Mouse (Mus musculus) neural tube, embryonic 13.5 days (tissue): ENCODE measurements around the gene Mbd6. TPM values are rescaled to one million over a fixed set of nuclear protein-coding genes. Genes with fewer than 3 reads are reported as not detected.

ENCODE experiments used
- ATAC-seq: fragments of 200-750 bp; cut with Nextera tagmentation; 2 replicates; pipeline ENCODE4 v1.8.0; 2017; ENCODE audit warnings: low read depth, mild to moderate bottlenecking, moderate TSS enrichment, moderate library complexity
- H3K27ac ChIP-seq: fragments of 300-500 bp; sonication (generic); replicated peaks from 2 replicates; pipeline ENCODE4 v1.5.1; 2015; ENCODE audit warnings: moderate library complexity, mild to moderate bottlenecking, inconsistent platforms
- H3K27me3 ChIP-seq: fragments of 300-500 bp; sonication (generic); 2 replicates; pipeline ENCODE4 v1.6.1; 2015; ENCODE audit warnings: mild to moderate bottlenecking, inconsistent platforms
- H3K36me3 ChIP-seq: fragments of 300-500 bp; sonication (generic); 2 replicates; pipeline ENCODE4 v1.6.1; 2015; ENCODE audit warnings: mild to moderate bottlenecking, inconsistent platforms
- H3K4me1 ChIP-seq: fragments of 300-500 bp; sonication (generic); replicated peaks from 2 replicates; pipeline ENCODE4 v1.6.1; 2015; ENCODE audit warnings: inconsistent platforms
- H3K4me2 ChIP-seq: fragments of 300-500 bp; sonication (generic); 2 replicates; pipeline ENCODE4 v1.6.1; 2015; ENCODE audit warnings: inconsistent platforms, mild to moderate bottlenecking, moderate library complexity
- H3K4me3 ChIP-seq: fragments of 300-500 bp; sonication (generic); 2 replicates; pipeline ENCODE4 v1.5.1; 2015; ENCODE audit warnings: mild to moderate bottlenecking, inconsistent platforms
- H3K9ac ChIP-seq: fragments of 300-500 bp; sonication (generic); 2 replicates; pipeline ENCODE4 v1.6.1; 2015; ENCODE audit warnings: moderate library complexity, mild to moderate bottlenecking, inconsistent platforms
- H3K9me3 ChIP-seq: fragments of 300-500 bp; sonication (generic); 2 replicates; pipeline ENCODE4 v1.6.1; 2016; ENCODE audit warnings: inconsistent platforms
- WGBS: fragments of 180-500 bp; shearing (Covaris S2); methylation state at CpG from one replicate; pipeline ENCODE4 v1.1.7; 2015; 5-methylcytosine and 5-hydroxymethylcytosine counted together
- polyA plus RNA-seq: library from polyadenylated mRNA; unstranded; fragments of >200 nt; fragmentation: Nextera tagmentation; extraction: Ambion mirVana; gene quantifications from 2 replicates; pipeline ENCODE4 v1.2.1, GENCODE M21; 2015

The Mbd6 gene
- polyA plus RNA-seq: 14.5 and 16.7 TPM in 2 replicates

GRCm38 (mm10) chr10:127288800-127289572 is at the start of gene Mbd6:
TSS of gene Mbd6 (minus strand) at chr10:127289018.
- no peaks in the 10 kb centered on the region for H3K9me3 ChIP-seq
- no peaks in the 10 kb centered on the region for H3K27me3 ChIP-seq
- peak within 1 kb of the TSS; percentile 88 for H3K4me2 ChIP-seq
- H3K4me3 ChIP-seq: peak within 1 kb of the TSS; percentile 64
- ATAC-seq: peak; percentile 5
- H3K36me3 ChIP-seq: peaks cover 46% of the 10 kb centered on the region
- WGBS: under 1% methylated on average over 21 of the region's 65 CpGs
- H3K27ac ChIP-seq: peak within 1 kb of the TSS; percentile 98
- H3K9ac ChIP-seq: peak within 1 kb of the TSS; percentile 88
- H3K4me1 ChIP-seq: peaks cover 75% of the 10 kb centered on the region

GRCm38 (mm10) chr10:127337536-127338099 is 48.8 kb upstream of the Mbd6 start:
- WGBS: 86% methylated on average over 6 of the region's 6 CpGs
- H3K4me1 ChIP-seq: peaks cover 37% of the 10 kb centered on the region
- no peak overlapping the region for H3K9ac ChIP-seq
- H3K4me3 ChIP-seq: no peak overlapping the region
- peaks cover 32% of the 10 kb centered on the region for H3K27me3 ChIP-seq
- H3K36me3 ChIP-seq: no peaks in the 10 kb centered on the region
- no peaks in the 10 kb centered on the region for H3K9me3 ChIP-seq
- no peak overlapping the region for H3K4me2 ChIP-seq
- H3K27ac ChIP-seq: no peak overlapping the region
- no peak for ATAC-seq

- H3K4me2 ChIP-seq: no peak overlapping the region
- no peak overlapping the region for H3K9ac ChIP-seq
- H3K27me3 ChIP-seq: peaks cover 26% of the 10 kb centered on the region
- no peak overlapping the region for H3K4me3 ChIP-seq
- no peaks in the 10 kb centered on the region for H3K36me3 ChIP-seq
- no peak overlapping the region for H3K27ac ChIP-seq
- peaks cover 31% of the 10 kb centered on the region for H3K4me1 ChIP-seq
- no peaks in the 10 kb centered on the region for H3K9me3 ChIP-seq
- ATAC-seq: no peak
- WGBS: 70% methylated on average over 5 of the region's 5 CpGs
Observed at GRCm38 (mm10) chr10:127336952-127337351, 48.1 kb upstream of the Mbd6 start.

GRCm38 (mm10) chr10:127335271-127335670 is 46.5 kb upstream of the Mbd6 start:
- Histone ChIP-seq H3K9me3 (no peaks in the 10 kb centered on the region), H3K4me1 (peaks cover 14% of the 10 kb centered on the region), H3K9ac (no peak overlapping the region), H3K4me3 (no peak overlapping the region), H3K36me3 (no peaks in the 10 kb centered on the region), H3K27ac (no peak overlapping the region), H3K4me2 (no peak overlapping the region), H3K27me3 (peaks cover 14% of the 10 kb centered on the region)
- WGBS: 74% methylated on average over 1 of the region's 1 CpGs
- no peak for ATAC-seq

- H3K4me2 ChIP-seq: no peak overlapping the region
- H3K4me3 ChIP-seq: no peak overlapping the region
- no peak for ATAC-seq
Observed at GRCm38 (mm10) chr10:127333152-127333551, 44.3 kb upstream of the Mbd6 start.

GRCm38 (mm10) chr10:127332211-127332874 is 43.5 kb upstream of the Mbd6 start:
- no peak for ATAC-seq
- Histone ChIP-seq H3K9ac (no peak overlapping the region), H3K9me3 (no peaks in the 10 kb centered on the region), H3K4me3 (no peak overlapping the region), H3K4me2 (peak overlapping the region; percentile 26; the same call in 1 of the 2 replicates), H3K27ac (no peak overlapping the region), H3K27me3 (peaks cover 33% of the 10 kb centered on the region), H3K4me1 (no peaks in the 10 kb centered on the region), H3K36me3 (no peaks in the 10 kb centered on the region)
- 40% methylated on average over 31 of the region's 31 CpGs for WGBS

More at GRCm38 (mm10) chr10:127333152-127333551, 44.3 kb upstream of the Mbd6 start:
- peaks cover 25% of the 10 kb centered on the region for H3K27me3 ChIP-seq
- H3K9me3 ChIP-seq: no peaks in the 10 kb centered on the region
- H3K4me1 ChIP-seq: no peaks in the 10 kb centered on the region
- H3K27ac ChIP-seq: no peak overlapping the region
- WGBS: 66% methylated on average over 5 of the region's 5 CpGs
- H3K36me3 ChIP-seq: no peaks in the 10 kb centered on the region
- H3K9ac ChIP-seq: no peak overlapping the region

GRCm38 (mm10) chr10:127330212-127330611 is 41.4 kb upstream of the Mbd6 start:
- peaks cover 55% of the 10 kb centered on the region for H3K27me3 ChIP-seq

GRCm38 (mm10) chr10:127327461-127328145 is 38.8 kb upstream of the Mbd6 start:
- H3K27ac ChIP-seq: no peak overlapping the region
- H3K4me1 ChIP-seq: peaks cover 12% of the 10 kb centered on the region
- H3K9ac ChIP-seq: no peak overlapping the region
- H3K4me3 ChIP-seq: no peak overlapping the region
- ATAC-seq: no peak
- peaks cover 77% of the 10 kb centered on the region for H3K27me3 ChIP-seq
- no peak overlapping the region for H3K4me2 ChIP-seq
- no peaks in the 10 kb centered on the region for H3K9me3 ChIP-seq
- 49% methylated on average over 18 of the region's 18 CpGs for WGBS
- H3K36me3 ChIP-seq: no peaks in the 10 kb centered on the region

More at GRCm38 (mm10) chr10:127330212-127330611, 41.4 kb upstream of the Mbd6 start:
- Histone ChIP-seq H3K36me3 (no peaks in the 10 kb centered on the region), H3K9ac (no peak overlapping the region), H3K4me1 (peaks cover 12% of the 10 kb centered on the region), H3K4me3 (no peak overlapping the region), H3K4me2 (no peak overlapping the region), H3K27ac (no peak overlapping the region), H3K9me3 (no peaks in the 10 kb centered on the region)
- ATAC-seq: no peak
- 76% methylated on average over 7 of the region's 7 CpGs for WGBS

GRCm38 (mm10) chr10:127326828-127327227 is 38.0 kb upstream of the Mbd6 start:
- Histone ChIP-seq H3K4me1 (peaks cover 12% of the 10 kb centered on the region), H3K4me3 (peak overlapping the region; percentile 33), H3K36me3 (no peaks in the 10 kb centered on the region), H3K9ac (peak overlapping the region; percentile 53), H3K27me3 (peaks cover 85% of the 10 kb centered on the region), H3K4me2 (peak overlapping the region; percentile 59), H3K9me3 (no peaks in the 10 kb centered on the region), H3K27ac (no peak overlapping the region)
- 4% methylated on average over 29 of the region's 29 CpGs for WGBS
- ATAC-seq: no peak

- Histone ChIP-seq H3K4me1 (peaks cover 12% of the 10 kb centered on the region), H3K9ac (peak overlapping the region; percentile 53)
- ATAC-seq: 0 out of 2 replicates have a peak, but pooled peaks have one; percentile 15
Observed at GRCm38 (mm10) chr10:127326017-127326801, 37.4 kb upstream of the Mbd6 start.

GRCm38 (mm10) chr10:127325454-127326016 is 36.7 kb upstream of the Mbd6 start:
- no peaks in the 10 kb centered on the region for H3K9me3 ChIP-seq
- H3K9ac ChIP-seq: no peak overlapping the region
- H3K36me3 ChIP-seq: no peaks in the 10 kb centered on the region
- H3K4me2 ChIP-seq: peak overlapping the region; percentile 59
- no peak for ATAC-seq
- 25% methylated on average over 14 of the region's 14 CpGs for WGBS
- peaks cover 85% of the 10 kb centered on the region for H3K27me3 ChIP-seq
- H3K4me3 ChIP-seq: peak overlapping the region; percentile 33; the same call in 1 of the 2 replicates
- no peak overlapping the region for H3K27ac ChIP-seq
- peaks cover 12% of the 10 kb centered on the region for H3K4me1 ChIP-seq

More at GRCm38 (mm10) chr10:127326017-127326801, 37.4 kb upstream of the Mbd6 start:
- no peak overlapping the region for H3K27ac ChIP-seq
- WGBS: 2% methylated on average over 54 of the region's 54 CpGs
- peaks cover 87% of the 10 kb centered on the region for H3K27me3 ChIP-seq
- no peaks in the 10 kb centered on the region for H3K36me3 ChIP-seq
- no peaks in the 10 kb centered on the region for H3K9me3 ChIP-seq
- peak overlapping the region; percentile 33 for H3K4me3 ChIP-seq
- H3K4me2 ChIP-seq: peak overlapping the region; percentile 59
